Mouse (Mus musculus) 3134 (cell line): ENCODE measurements around the gene Tmprss11g.

Experiments used
- DNase-seq: peaks from one replicate; pipeline ENCODE4 v3.0.0-alpha.2; 2011; ENCODE audit warnings: low spot score; ENCODE audit not compliant: insufficient read length; ENCODE audit errors: extremely low read depth

Gene Tmprss11g

DNA sequence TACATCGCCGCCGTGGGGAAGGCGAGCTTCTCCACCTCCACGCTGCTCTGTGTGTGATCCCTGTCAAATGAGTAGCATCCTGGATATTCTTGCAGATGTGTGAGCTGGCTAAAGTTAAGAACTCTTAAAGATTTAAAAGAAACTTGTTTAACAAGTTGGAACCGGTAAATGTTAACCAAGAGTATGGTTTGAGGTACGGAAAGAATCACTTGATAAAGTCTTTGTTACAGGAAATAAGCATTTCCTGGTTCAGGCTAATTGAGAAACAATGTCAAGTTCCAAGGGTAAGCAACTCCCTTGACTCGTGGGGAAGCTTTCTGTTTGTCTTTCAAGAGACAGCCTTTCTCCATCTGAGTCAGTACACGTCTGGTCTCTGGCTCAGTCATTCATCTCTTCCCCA lies at the start of gene Tmprss11g:
Gene Tmprss11g (minus strand): TSS at position 101 of the 400 bp plus-strand sequence.
- no peak for DNase-seq

DNA sequence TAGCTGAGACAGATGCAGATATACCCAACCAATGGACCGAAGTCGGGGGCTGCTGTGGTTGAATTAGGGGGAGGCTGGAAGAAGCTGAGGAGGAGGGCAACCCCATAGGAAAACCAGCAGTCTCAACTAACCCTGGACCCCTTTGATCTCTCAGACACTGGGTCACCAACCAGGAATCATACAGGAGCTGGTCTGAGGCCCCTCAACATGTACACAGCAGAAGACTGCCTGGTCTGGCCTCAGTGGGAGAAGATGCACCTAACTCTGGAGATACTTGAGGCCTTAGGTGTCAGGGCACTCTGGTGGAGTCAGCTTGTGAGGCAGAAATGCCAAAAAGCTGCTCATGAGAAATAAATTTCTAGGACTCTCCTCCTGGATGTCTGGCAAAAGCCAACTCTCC lies 28.3 kb upstream of the Tmprss11g start:
- DNase-seq = no peak

DNA sequence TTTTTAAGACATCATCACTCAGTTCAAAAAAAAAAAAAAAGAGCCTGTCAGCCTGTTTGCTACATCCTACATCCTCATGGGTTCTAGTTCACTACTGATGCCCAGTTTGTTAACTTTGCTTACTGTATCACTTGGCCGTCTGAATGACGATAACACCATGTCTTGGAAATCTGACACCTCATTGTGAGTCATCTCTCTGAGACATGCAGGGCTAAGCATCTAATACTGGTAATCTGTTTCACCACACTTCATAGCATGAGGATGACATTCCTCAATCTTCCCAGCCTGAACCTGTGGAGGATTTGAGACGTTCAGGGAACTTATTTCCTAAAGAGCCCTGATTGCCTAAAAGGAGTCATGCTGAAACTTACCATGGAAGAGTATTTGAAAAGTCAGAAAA lies 22.2 kb upstream of the Tmprss11g start:
- no peak for DNase-seq

DNA sequence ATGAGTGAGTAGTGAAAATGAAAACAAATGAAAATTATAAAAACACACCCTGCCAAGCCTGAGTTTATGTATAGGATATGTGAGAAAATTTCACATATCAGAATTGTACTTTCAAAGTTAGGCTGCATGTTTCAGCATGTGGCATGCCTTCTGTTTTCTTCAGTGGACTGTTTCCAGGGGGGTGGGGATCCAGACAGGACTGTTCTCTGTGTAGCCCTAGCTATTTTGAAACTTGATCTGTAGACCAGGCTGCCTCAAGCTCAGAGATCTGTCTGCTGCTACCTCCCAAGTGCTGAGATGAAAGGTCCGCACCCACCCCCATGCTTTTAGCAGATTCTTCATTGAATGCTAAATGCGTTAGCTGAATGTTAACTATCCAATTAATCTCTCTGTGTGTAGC lies 10.3 kb upstream of the Tmprss11g start:
- no peak for DNase-seq

DNA sequence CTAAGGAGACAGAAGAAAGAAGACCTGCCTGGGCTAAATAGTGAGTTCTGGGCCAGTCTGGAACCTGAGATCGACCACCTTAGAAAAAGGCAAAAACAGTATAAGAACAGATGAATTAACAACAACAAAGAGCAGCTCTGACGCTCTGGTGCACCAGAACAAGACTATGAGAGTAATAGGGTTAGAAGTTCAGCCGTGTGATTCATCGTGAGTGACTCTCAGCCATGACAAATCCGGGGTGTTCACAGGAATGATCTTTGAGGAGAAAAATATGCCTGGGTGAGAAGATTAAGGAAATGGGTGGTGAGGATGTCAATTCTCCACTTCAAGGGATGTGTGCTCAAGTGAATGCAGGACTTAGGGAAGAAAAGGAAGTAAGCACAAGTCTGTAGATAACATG lies 6.9 kb downstream of the Tmprss11g start:
- DNase-seq = no peak

DNA sequence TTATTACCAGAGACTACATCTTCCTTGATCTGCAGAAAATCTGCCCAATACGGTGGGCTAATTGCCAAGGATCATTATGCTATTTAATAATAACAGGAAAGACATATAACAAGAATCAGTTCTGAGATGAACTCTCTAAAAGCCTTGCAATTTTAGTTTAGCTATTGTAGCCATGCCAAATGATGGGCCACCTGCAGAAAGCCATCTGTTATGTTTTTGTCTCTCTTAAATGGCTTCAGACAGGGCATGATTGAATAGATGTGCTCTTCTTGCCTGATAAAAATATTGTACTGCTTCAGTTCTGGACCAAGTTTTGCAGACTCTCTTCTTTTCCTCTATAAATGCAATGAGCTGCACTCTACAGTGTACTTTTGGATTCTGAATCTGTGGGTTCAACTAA lies 24.9 kb downstream of the Tmprss11g start:
- DNase-seq = no peak

DNA sequence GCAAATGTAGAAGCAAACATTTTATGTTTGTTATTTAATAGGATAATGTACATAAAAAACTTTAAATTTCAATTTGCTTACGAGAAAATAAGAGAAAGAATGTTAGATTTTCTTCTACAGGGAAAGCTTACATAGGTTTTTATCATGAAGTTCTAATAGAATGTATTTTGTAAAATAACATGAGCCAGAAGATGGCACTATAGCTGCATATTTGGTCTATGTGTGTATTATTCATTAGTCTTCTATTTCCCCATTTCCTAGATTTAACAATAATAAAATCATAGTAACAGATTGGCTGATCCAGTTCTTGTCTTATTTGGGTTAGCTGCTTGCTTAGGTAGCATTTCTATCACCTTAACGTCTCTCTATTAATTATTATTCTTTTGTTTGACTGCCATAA lies 35.8 kb downstream of the Tmprss11g start:
- no peak for DNase-seq

DNA sequence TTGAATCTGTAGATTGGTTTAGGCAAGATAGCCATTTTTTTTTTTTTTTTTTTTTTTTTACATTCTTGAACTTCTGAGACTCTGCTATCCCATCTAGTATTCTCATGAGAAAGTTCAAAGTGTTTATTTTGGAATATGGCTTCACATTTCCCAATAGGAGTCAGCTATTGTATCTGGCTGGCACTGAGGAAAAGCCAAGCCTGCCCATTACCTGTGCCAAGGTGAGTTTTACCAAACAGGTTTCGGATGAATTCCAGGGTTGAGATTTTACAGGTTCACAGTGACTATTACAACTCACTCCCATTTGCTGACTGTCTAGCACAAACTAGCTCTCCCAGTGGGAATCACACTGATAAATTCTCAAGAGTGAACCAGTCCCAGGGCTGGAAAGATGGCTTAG lies 36.4 kb downstream of the Tmprss11g start:
- DNase-seq = no peak

DNA sequence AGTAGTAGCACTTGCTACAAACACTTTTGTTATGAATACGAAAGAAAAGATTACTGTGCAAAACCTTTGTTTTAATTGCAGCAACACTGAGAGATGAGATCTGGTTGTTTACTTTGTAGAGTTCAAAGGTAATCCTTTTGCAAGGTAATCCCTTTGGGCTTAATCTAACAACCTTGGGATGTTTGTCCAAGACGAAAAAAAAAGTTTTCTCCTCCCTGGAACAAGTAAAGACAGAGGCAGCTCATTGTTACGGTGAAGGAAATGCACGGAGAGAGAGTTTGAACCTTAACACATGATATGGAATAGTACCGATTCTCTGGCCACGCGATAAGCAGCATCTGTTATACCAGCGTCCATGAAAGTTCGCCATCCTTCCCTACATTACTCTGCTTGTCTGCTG lies 44.5 kb downstream of the Tmprss11g start:
- no peak for DNase-seq

DNA sequence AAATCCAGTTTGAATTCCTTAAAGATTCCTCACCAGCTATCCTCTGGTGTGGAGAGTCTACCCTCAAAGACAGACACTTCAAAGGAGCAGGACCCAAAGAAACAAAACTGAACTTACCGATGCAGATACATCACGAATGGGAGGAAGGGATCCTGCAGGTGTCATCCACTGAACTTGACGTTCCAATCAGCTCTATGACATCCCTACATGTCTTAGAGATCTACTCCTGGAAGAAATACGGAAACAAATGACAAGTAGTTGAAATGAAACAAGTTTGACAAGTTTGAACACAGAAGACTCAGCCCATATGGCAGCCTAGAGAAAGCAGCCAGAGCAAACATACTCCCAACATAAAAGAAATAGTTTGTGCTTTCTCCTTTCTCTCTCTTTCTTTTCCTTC lies 49.5 kb downstream of the Tmprss11g start, which contains the start of gene Tmprss11a:
Gene Tmprss11a (minus strand): TSS at position 101 of the 400 bp plus-strand sequence.
- no peak for DNase-seq

DNA sequence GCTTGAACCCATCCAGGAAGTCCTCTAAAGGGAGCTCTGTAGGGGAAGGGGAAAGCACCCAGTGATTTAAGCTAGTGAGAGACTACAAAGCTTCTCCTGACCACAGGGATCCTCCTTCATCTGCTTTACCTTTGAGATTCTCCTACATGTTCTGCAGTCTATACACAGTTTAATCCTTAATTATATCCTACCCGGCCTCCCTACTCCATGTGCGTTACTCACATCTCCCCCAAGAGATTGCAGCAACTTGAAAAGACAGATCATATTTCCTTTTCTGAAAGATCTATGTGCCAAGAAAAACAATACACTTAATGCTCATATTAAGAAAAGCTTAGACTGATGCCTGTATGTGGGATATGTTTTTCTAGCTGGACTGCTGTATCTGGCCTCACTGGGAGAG lies 79.1 kb downstream of the Tmprss11g start:
- no peak for DNase-seq

DNA sequence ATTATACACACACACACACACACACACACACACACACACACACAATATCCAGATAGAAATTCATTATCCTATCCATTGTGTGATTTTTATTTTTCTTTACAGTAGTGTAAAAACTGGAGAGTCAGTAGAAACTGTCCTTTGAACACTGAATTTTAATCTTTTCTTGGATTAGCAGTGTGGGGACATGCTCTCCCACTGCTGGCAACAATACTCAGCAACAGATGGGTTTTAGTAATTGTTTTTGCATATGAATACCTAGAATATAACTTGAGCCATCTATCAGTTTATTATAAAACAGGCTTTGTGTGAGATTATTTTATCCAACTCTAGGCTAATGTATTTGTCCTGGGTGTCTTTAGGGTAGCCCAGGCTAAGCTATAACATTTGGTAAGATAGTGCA lies 79.9 kb downstream of the Tmprss11g start:
- no peak for DNase-seq
